Mouse (Mus musculus) CH12.LX (cell line): ENCODE measurements around the gene Zfp575. TPM values are rescaled to one million over a fixed set of nuclear protein-coding genes. Genes with fewer than 3 reads are reported as not detected.

Experiments
- DNase-seq: peaks from one replicate; pipeline ENCODE4 v3.0.0-alpha.2; 2013; ENCODE audit errors: extremely low read depth
- H3K27ac ChIP-seq: 2 replicates; pipeline ENCODE4 v1.5.1; 2012; ENCODE audit warnings: low read depth, mild to moderate bottlenecking, control low read depth, moderate library complexity; ENCODE audit not compliant: insufficient read depth
- H3K27me3 ChIP-seq: replicated peaks from 2 replicates; pipeline ENCODE3; 2012; ENCODE audit warnings: inconsistent platforms
- H3K36me3 ChIP-seq, 2 experiments: replicated peaks in 1 of 2; 2 replicates each; pipeline versions ENCODE3 to v1.6.1; 2012; ENCODE audit warnings: inconsistent platforms in 1 of 2, low read length in 1 of 2, mild to moderate bottlenecking in 1 of 2, mixed read lengths in 1 of 2, moderate library complexity in 1 of 2; ENCODE audit not compliant: control insufficient read depth in 1 of 2, insufficient read depth in 1 of 2
- H3K4me1 ChIP-seq, 2 experiments: 2 replicates each; pipeline ENCODE4 v1.6.1; 2012; ENCODE audit warnings: inconsistent platforms in 1 of 2, moderate library complexity in 1 of 2; ENCODE audit not compliant: insufficient read depth in 2 of 2, control insufficient read depth in 1 of 2
- H3K4me2 ChIP-seq: 2 replicates; pipeline ENCODE4 v1.6.1; 2012; ENCODE audit warnings: low read depth, mild to moderate bottlenecking, control low read depth; ENCODE audit not compliant: poor library complexity, insufficient read depth, severe bottlenecking
- H3K4me3 ChIP-seq, 3 experiments: fragments of 150-350 bp in 1 of 3; sonication (generic) in 1 of 3; replicated peaks in 1 of 3; 2 replicates each; pipeline versions ENCODE3 to v1.5.1; 2011 to 2012; ENCODE audit warnings: low read depth in 2 of 3, low read length in 2 of 3, mild to moderate bottlenecking in 2 of 3, moderate library complexity in 2 of 3, control low read depth in 1 of 3, improper control_type of control experiment in 1 of 3, inconsistent platforms in 1 of 3, mixed read lengths in 1 of 3; ENCODE audit not compliant: poor library complexity in 1 of 3
- H3K79me2 ChIP-seq: replicated peaks from 2 replicates; pipeline ENCODE4 v1.6.1; 2012; ENCODE audit warnings: mild to moderate bottlenecking, moderate library complexity; ENCODE audit not compliant: control insufficient read depth, poor library complexity, insufficient read depth, severe bottlenecking; ENCODE audit errors: extremely low read depth
- H3K9ac ChIP-seq: 2 replicates; pipeline ENCODE4 v1.6.1; 2012; ENCODE audit warnings: low read depth, mild to moderate bottlenecking, control low read depth, moderate library complexity; ENCODE audit not compliant: insufficient read depth
- H3K9me3 ChIP-seq: replicated peaks from 2 replicates; pipeline ENCODE3; 2012; ENCODE audit warnings: low read length, inconsistent platforms, mixed read lengths
- CHD2 ChIP-seq: IDR thresholded peaks from 2 replicates; pipeline ENCODE4 v1.6.1; 2011; ENCODE audit warnings: low read length, improper control_type of control experiment
- CTCF ChIP-seq, 2 experiments: IDR thresholded peaks in 1 of 2; conservative IDR thresholded peaks in 1 of 2; 2 replicates each; pipeline ENCODE4 v1.5.1; 2011 to 2012; ENCODE audit warnings: low read depth in 2 of 2, low read length in 2 of 2, improper control_type of control experiment in 1 of 2, inconsistent platforms in 1 of 2, mild to moderate bottlenecking in 1 of 2, moderate library complexity in 1 of 2
- ELF1 ChIP-seq: IDR thresholded peaks from 2 replicates; pipeline ENCODE4 v1.6.1; 2014; ENCODE audit warnings: low read depth, mild to moderate bottlenecking, inconsistent platforms, low read length, improper control_type of control experiment
- GABPA ChIP-seq: IDR thresholded peaks from 2 replicates; pipeline ENCODE4 v1.6.1; 2012; ENCODE audit warnings: low read depth, low read length, improper control_type of control experiment, inconsistent platforms; ENCODE audit not compliant: insufficient replicate concordance
- HCFC1 ChIP-seq: IDR thresholded peaks from 2 replicates; pipeline ENCODE4 v1.6.1; 2012; ENCODE audit warnings: low read depth, mild to moderate bottlenecking, inconsistent platforms, low read length, improper control_type of control experiment
- KAT2A ChIP-seq: IDR thresholded peaks from 2 replicates; pipeline ENCODE4 v1.6.1; 2012; ENCODE audit warnings: low read length, improper control_type of control experiment, inconsistent platforms; ENCODE audit not compliant: insufficient replicate concordance
- MXI1 ChIP-seq: IDR thresholded peaks from 2 replicates; pipeline ENCODE4 v1.6.1; 2011; ENCODE audit warnings: mild to moderate bottlenecking, low read depth, low read length, improper control_type of control experiment
- MYC ChIP-seq: IDR thresholded peaks from 2 replicates; pipeline ENCODE4 v1.6.1; 2011; ENCODE audit warnings: low read depth, mild to moderate bottlenecking, improper control_type of control experiment, low read length
- NRF1 ChIP-seq: IDR thresholded peaks from 2 replicates; pipeline ENCODE4 v1.6.1; 2014; ENCODE audit warnings: low read depth, mild to moderate bottlenecking, inconsistent platforms, low read length, improper control_type of control experiment, moderate library complexity
- POLR2A ChIP-seq: IDR thresholded peaks from 2 replicates; pipeline ENCODE4 v1.6.1; 2011; ENCODE audit warnings: low read depth, mild to moderate bottlenecking, improper control_type of control experiment, low read length
- POLR2AphosphoS2 ChIP-seq: IDR thresholded peaks from 2 replicates; pipeline ENCODE4 v1.6.1; 2011; ENCODE audit warnings: low read depth, low read length, improper control_type of control experiment
- RCOR1 ChIP-seq: conservative IDR thresholded peaks from 2 replicates; pipeline ENCODE4 v1.6.1; 2012; ENCODE audit warnings: low read depth, mild to moderate bottlenecking, inconsistent platforms, low read length, improper control_type of control experiment
- SIN3A ChIP-seq: IDR thresholded peaks from 2 replicates; pipeline ENCODE4 v1.6.1; 2012; ENCODE audit warnings: low read length, improper control_type of control experiment, inconsistent platforms
- UBTF ChIP-seq: IDR thresholded peaks from 2 replicates; pipeline ENCODE4 v1.6.1; 2012; ENCODE audit warnings: low read depth, mild to moderate bottlenecking, inconsistent platforms, low read length, improper control_type of control experiment, moderate library complexity
- USF1 ChIP-seq: IDR thresholded peaks from 2 replicates; pipeline ENCODE4 v1.6.1; 2014; ENCODE audit warnings: low read depth, mild to moderate bottlenecking, inconsistent platforms, low read length, improper control_type of control experiment
- ZC3H11A ChIP-seq: IDR thresholded peaks from 2 replicates; pipeline ENCODE4 v1.6.1; 2012; ENCODE audit warnings: low read depth, mild to moderate bottlenecking, inconsistent platforms, low read length, improper control_type of control experiment
- ZKSCAN1 ChIP-seq: IDR thresholded peaks from 2 replicates; pipeline ENCODE4 v1.6.1; 2012; ENCODE audit warnings: low read depth, inconsistent platforms, low read length, improper control_type of control experiment, borderline replicate concordance
- ZMIZ1 ChIP-seq: IDR thresholded peaks from 2 replicates; pipeline ENCODE4 v1.6.1; 2012; ENCODE audit warnings: low read depth, mild to moderate bottlenecking, inconsistent platforms, low read length, improper control_type of control experiment
- ZNF384 ChIP-seq: IDR thresholded peaks from 2 replicates; pipeline ENCODE4 v1.6.1; 2012; ENCODE audit warnings: low read depth, low read length, improper control_type of control experiment, inconsistent platforms
- dilution Hi-C: fragments of 300-500 bp; cut with MboI; formaldehyde crosslinking; loops from 2 replicates; pipeline ENCODE4 v1.14.3; 2020; ENCODE audit warnings: low sequenced_read_pairs; ENCODE audit not compliant: extremely low pct_unique_long_range_greater_than_20kb, extremely low pct_ligation_motif_present
- in situ Hi-C: fragments of 300-500 bp; cut with MboI; formaldehyde crosslinking; loops from 3 replicates; pipeline ENCODE4 v1.14.3; 2019; ENCODE audit warnings: low sequenced_read_pairs, low pct_ligation_motif_present, low pct_unique_long_range_greater_than_20kb, mixed read lengths
- polyA plus RNA-seq: library from polyadenylated mRNA; unstranded; fragments of >175 nt; gene quantifications from 2 replicates; pipeline ENCODE4 v1.2.1, GENCODE M21; 2012; ENCODE audit warnings: low read depth; ENCODE audit not compliant: insufficient read length
- total RNA-seq, 2 experiments: library from RNA; depleted of rRNA; stranded (reverse); fragments of 300-350 nt in 1 of 2; fragments of >200 nt in 1 of 2; gene quantifications; 2 replicates each; pipeline ENCODE4 v1.2.3; 2012 to 2014

The Zfp575 gene
- total and polyA plus RNA-seq, 3 experiments, result 0.09 to 0.81 (median 0.14) TPM

DNA sequence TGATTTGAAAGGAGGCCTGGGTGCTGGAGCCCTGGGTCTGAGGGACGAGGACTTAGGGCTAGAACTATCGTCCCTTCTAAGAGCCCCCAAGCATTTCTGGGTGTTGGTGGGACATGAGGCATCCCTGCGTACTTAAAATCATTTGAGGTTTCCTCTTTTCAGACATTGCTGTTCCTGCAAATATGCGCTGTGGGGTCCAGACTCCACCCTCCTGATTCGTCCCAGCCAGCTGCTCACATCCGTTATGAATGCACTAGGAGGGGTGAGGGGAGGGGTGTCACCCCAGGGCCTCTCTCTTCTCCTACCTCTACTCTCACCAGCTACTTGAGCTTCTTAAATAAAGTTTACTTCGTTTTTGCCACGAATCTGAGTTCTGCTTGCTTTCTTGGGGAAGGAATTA is 21.1 kb upstream of the Zfp575 start:
- DNase-seq, result no peak
- peaks cover 0 to 40% of the 10 kb centered on the region in 2 experiments for H3K36me3 ChIP-seq
- in situ Hi-C loops, result loop anchor here (5.0 kb wide), 1 partner anchor 39 kb away; no protein-coding TSS in a partner anchor
- no peak overlapping the region for H3K4me2 ChIP-seq
- no peaks in the 10 kb centered on the region for H3K9me3 ChIP-seq
- TF ChIP-seq ZMIZ1, result no peak
- TF ChIP-seq ZKSCAN1, result no peak
- no peak for TF ChIP-seq KAT2A
- no peak for TF ChIP-seq USF1
- no peak for TF ChIP-seq MXI1
- TF ChIP-seq CHD2, result no peak
- TF ChIP-seq SIN3A, result no peak
- no peak for TF ChIP-seq ZNF384
- no peak for TF ChIP-seq GABPA
- TF ChIP-seq POLR2A, result no peak
- no peak for TF ChIP-seq CTCF (conservative IDR thresholded peaks at IDR 0.05 in 1 of 2, IDR thresholded peaks at IDR 0.05 in 1 of 2; ENCODE audit: low read depth in 2 of 2, low read length in 2 of 2)
- no peak for TF ChIP-seq MYC
- no peak for TF ChIP-seq NRF1
- H3K4me1 ChIP-seq, result peaks cover 7 to 32% of the 10 kb centered on the region in 2 experiments
- no peaks in the 10 kb centered on the region for H3K27me3 ChIP-seq
- dilution Hi-C loops, result no loop called here
- peak overlapping the region in 1 of 3 experiments; percentile 7 for H3K4me3 ChIP-seq
- no peak overlapping the region for H3K9ac ChIP-seq
- no peaks in the 10 kb centered on the region for H3K79me2 ChIP-seq
- no peak overlapping the region for H3K27ac ChIP-seq

- TF ChIP-seq KAT2A (peak; percentile 93; the same call in 1 of the 2 replicates), ZC3H11A (no peak), ZMIZ1 (no peak), UBTF (no peak), CHD2 (no peak), POLR2AphosphoS2 (no peak), USF1 (no peak), POLR2A (no peak), ZNF384 (no peak), HCFC1 (peak; percentile 97), RCOR1 (no peak), GABPA (peak; percentile 60; the same call in 1 of the 2 replicates), ELF1 (peak; percentile 71), SIN3A (no peak), MYC (peak; percentile 64; the same call in 1 of the 2 replicates)
- H3K4me1 ChIP-seq, result peaks cover 7 to 32% of the 10 kb centered on the region in 2 experiments
- no peak overlapping the region for H3K27ac ChIP-seq
- peak; percentile 91 for DNase-seq
- H3K9me3 ChIP-seq, result no peaks in the 10 kb centered on the region
- dilution Hi-C loops (no loop called here), in situ Hi-C loops (loop anchor here (5.0 kb wide), 1 partner anchor 39 kb away; no protein-coding TSS in a partner anchor)
- H3K4me3 ChIP-seq, result peak overlapping the region in 1 of 3 experiments; percentile 7
- H3K79me2 ChIP-seq, result no peaks in the 10 kb centered on the region
- H3K36me3 ChIP-seq, result peaks cover 0 to 40% of the 10 kb centered on the region in 2 experiments
- H3K9ac ChIP-seq, result no peak overlapping the region
- no peak overlapping the region for H3K4me2 ChIP-seq
- H3K27me3 ChIP-seq, result no peaks in the 10 kb centered on the region
Observed at GRCm38 (mm10) chr7:24608017-24608416, 20.6 kb upstream of the Zfp575 start.
